ENCODE assay signal across 1 mouse cellular context in genomic region chr5:33675964-33676363, GRCm38 (mm10).
TF ChIP-seq lines count a peak whose summit lies in the region.

No protein-coding gene starts in this region.

TF ChIP-seq in MEL, 35 proteins besides CTCF, POLR2A, EP300 and RAD21 (continued from another document):
- TF ChIP-seq MAFK (IDR thresholded peaks at IDR 0.05; ENCODE audit: borderline replicate concordance, low read depth, low read length) (no peak), BHLHE40 (IDR thresholded peaks at IDR 0.05; ENCODE audit: borderline replicate concordance, low read depth, low read length) (no peak), ZNF384 (IDR thresholded peaks at IDR 0.05; ENCODE audit: low read depth, low read length) (no peak), SMC3 (IDR thresholded peaks at IDR 0.05; ENCODE audit: low read depth, low read length) (peak; percentile 67), CHD1 (IDR thresholded peaks at IDR 0.05; ENCODE audit: low read depth, low read length) (no peak), MXI1 (IDR thresholded peaks at IDR 0.05; ENCODE audit: low read depth, low read length) (0 out of 2 replicates have a peak, but pooled peaks have one; percentile 26), SIN3A (IDR thresholded peaks at IDR 0.05; ENCODE audit: low read length) (no peak; the same call in 1 of the 2 replicates), CHD2 (IDR thresholded peaks at IDR 0.05; ENCODE audit: low read length) (no peak), MYC (IDR thresholded peaks at IDR 0.05; ENCODE audit: low read depth, low read length) (no peak), MAZ (IDR thresholded peaks at IDR 0.05; ENCODE audit: low read depth, low read length) (0 out of 2 replicates have a peak, but pooled peaks have one; percentile 52), GATA1 (IDR thresholded peaks at IDR 0.05; ENCODE audit: low read depth, low read length) (peak; percentile 32; the same call in 1 of the 2 replicates)
